Mouse (Mus musculus) kidney, adult 2 months (tissue): ENCODE measurements around the gene Tnfsf13.

Source experiments
- CTCF ChIP-seq: fragments of 200-500 bp; conservative IDR thresholded peaks from 2 replicates; pipeline ENCODE4 v1.5.1; 2011; ENCODE audit warnings: low read depth, mild to moderate bottlenecking, control low read depth, low read length, moderate library complexity, mixed read lengths; ENCODE audit not compliant: insufficient read depth, insufficient read length
- POLR2A ChIP-seq: fragments of 200-500 bp; IDR thresholded peaks from one replicate; pipeline ENCODE4 v1.6.1; 2011; ENCODE audit warnings: low read depth, low read length, control low read depth

DNA sequence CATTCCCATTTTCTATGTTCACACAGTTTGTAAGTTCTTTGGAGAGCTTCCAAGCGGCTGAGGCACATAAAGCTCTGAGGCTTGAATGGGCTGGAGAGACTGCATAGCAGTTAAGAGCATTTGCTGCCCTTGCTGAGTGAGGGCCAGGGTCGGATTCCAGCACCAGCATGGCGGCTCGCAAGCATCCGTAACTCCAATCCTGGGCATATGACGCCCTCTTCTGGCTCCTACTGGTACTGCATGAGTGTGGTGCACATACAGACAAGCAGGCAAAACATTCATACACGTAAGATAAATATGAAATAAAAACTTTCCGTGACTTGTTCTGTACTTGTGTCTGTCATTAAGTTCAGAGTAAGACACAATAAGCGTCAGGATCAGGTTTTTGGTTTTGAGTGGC lies 29.9 kb upstream of the Tnfsf13 start:
- peak; percentile 79 for TF ChIP-seq CTCF
- TF ChIP-seq POLR2A = no peak
